Mouse (Mus musculus) lung, postnatal 0 days (tissue): ENCODE measurements around the gene Brd4.

ENCODE experiments used
- CTCF ChIP-seq: IDR thresholded peaks from 2 replicates; pipeline ENCODE4 v1.5.1; 2016; ENCODE audit warnings: antibody characterized with exemption, mild to moderate bottlenecking
- EP300 ChIP-seq: IDR thresholded peaks from 2 replicates; pipeline ENCODE4 v1.6.1; 2016; ENCODE audit warnings: antibody characterized with exemption, mild to moderate bottlenecking, control low read depth

- TF ChIP-seq CTCF: no peak
- no peak for TF ChIP-seq EP300
Observed at GRCm38 (mm10) chr17:32262831-32263559, 21.5 kb downstream of the Brd4 start.
